Mouse (Mus musculus): Measurements from ENCODE around the gene Rps6kl1. TPM values are rescaled to one million over a fixed set of nuclear protein-coding genes. Genes with fewer than 3 reads are reported as not detected.

The Rps6kl1 gene
- total and polyA plus RNA-seq, 2 experiments from 2014 or later: 31.6 to 33.8 TPM

DNA sequence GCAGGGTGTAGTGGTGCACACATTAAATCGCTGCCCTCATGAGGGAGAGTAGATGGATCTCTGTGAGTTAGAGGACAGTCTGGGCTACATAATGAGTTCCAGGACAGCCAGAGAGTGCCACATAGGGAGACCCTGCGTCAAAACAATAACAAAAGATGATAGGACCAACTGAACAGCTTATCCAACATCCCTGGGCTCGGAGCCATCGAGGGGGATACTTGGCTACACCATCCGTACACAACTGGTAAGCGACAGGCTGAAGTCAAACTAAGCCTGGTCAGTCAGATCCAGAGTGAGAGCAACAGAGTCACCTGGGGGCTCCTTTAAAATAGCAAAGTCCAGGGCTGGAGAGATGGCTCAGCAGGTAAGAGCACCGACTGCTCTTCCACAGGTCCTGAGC is 55.2 kb downstream of the Rps6kl1 start:
- H3K4me3 ChIP-seq (ENCODE audit: low read depth, low read length): no peak overlapping the region
- H3K36me3 ChIP-seq (ENCODE audit: insufficient read depth): no peaks in the 10 kb centered on the region; the same call in 1 of the 2 replicates
- DNase-seq (no peak), ATAC-seq (no peak)
- H3K9me3 ChIP-seq (ENCODE audit: low read length): no peaks in the 10 kb centered on the region
- no peaks in the 10 kb centered on the region for H3K27me3 ChIP-seq (ENCODE audit: insufficient read depth, low read length)
- no peak for TF ChIP-seq CTCF (IDR thresholded peaks at IDR 0.05; ENCODE audit: low read depth)
- H3K9ac ChIP-seq: no peak overlapping the region
- WGBS: 82% methylated on average over 7 of the region's 7 CpGs
- no peak overlapping the region for H3K4me2 ChIP-seq (ENCODE audit: low read depth)
- no peak overlapping the region for H3K27ac ChIP-seq (ENCODE audit: low read depth, low read length)
- H3K4me1 ChIP-seq (ENCODE audit: insufficient read depth): no peaks in the 10 kb centered on the region

DNA sequence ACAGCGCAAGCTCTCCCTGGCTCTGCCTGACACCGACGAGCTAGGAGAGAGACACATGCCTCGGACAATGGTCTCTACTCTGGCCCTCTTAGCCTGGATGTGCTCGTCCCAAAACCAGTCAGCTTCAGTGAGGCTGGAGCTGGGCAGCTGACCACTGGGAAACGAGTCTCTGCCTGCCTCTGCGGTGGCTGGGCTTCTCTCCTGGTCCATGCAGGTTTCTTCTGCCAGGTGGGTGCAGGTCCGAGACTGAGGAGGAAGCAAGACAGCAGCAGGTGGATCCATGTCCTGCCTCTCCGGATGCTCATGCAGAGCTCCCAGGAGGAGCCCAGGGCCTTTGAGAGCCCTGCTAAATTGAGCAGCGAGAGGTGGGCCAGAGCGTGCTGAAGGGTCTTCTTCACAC is 55.9 kb downstream of the Rps6kl1 start:
- Histone ChIP-seq H3K27me3 (ENCODE audit: insufficient read depth, low read length) (no peaks in the 10 kb centered on the region), H3K4me1 (ENCODE audit: insufficient read depth) (no peaks in the 10 kb centered on the region), H3K27ac (ENCODE audit: low read depth, low read length) (no peak overlapping the region), H3K4me3 (ENCODE audit: low read depth, low read length) (no peak overlapping the region), H3K4me2 (ENCODE audit: low read depth) (no peak overlapping the region), H3K9me3 (ENCODE audit: low read length) (no peaks in the 10 kb centered on the region), H3K9ac (no peak overlapping the region), H3K36me3 (ENCODE audit: insufficient read depth) (peaks cover 3% of the 10 kb centered on the region; the same call in 1 of the 2 replicates)
- no peak for DNase-seq
- no peak for ATAC-seq
- WGBS: 87% methylated on average over 11 of the region's 11 CpGs
- no peak for TF ChIP-seq CTCF (IDR thresholded peaks at IDR 0.05; ENCODE audit: low read depth)

DNA sequence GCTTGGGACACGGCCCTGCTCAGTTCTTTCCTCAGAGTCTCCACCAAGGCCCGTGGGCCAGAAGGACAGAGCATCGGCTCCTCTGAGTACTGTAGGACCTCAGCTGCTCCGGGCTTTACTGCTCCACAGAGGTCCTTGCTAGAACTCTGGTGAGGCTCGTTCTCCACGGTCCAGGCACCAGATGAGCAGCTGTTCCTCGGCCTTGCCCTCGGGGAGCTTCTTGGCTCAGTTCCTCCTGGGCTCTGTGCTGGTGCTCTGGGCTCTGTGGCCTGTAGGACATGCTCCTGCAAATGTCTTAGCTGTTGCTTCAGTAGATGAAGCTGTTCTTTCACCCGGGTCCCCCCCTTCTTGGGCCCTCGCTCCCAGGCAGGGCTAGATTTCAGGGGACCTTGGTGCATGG is 56.4 kb downstream of the Rps6kl1 start:
- Histone ChIP-seq H3K9ac (no peak overlapping the region), H3K36me3 (ENCODE audit: insufficient read depth) (peaks cover 3% of the 10 kb centered on the region; the same call in 1 of the 2 replicates), H3K27me3 (ENCODE audit: insufficient read depth, low read length) (no peaks in the 10 kb centered on the region), H3K27ac (ENCODE audit: low read depth, low read length) (no peak overlapping the region), H3K9me3 (ENCODE audit: low read length) (no peaks in the 10 kb centered on the region), H3K4me1 (ENCODE audit: insufficient read depth) (no peaks in the 10 kb centered on the region), H3K4me2 (ENCODE audit: low read depth) (no peak overlapping the region), H3K4me3 (ENCODE audit: low read depth, low read length) (no peak overlapping the region)
- 85% methylated on average over 10 of the region's 10 CpGs for WGBS
- TF ChIP-seq CTCF (IDR thresholded peaks at IDR 0.05; ENCODE audit: low read depth): no peak
- ATAC-seq (no peak), DNase-seq (no peak)

DNA sequence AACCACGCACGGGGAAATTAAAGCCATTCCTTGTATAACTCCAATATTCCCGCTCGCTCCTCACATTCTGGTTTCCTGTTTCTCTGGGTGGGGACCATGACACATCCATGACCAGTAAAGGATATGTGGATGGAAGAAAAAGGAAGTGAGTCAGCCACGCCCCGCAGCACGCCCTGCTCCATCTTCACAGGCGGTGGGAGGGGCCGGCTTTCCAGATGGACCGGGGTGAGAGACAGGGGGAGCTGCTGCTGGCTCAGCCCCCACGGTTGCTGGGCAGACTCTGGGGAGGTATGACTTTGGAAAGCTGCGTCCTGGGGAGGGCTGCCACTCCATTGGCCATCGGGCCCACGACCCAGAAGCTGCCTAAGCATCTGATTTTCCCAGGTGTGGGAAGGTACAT is 57.1 kb downstream of the Rps6kl1 start:
- 44% methylated on average over 14 of the region's 14 CpGs for WGBS
- DNase-seq: no peak

DNA sequence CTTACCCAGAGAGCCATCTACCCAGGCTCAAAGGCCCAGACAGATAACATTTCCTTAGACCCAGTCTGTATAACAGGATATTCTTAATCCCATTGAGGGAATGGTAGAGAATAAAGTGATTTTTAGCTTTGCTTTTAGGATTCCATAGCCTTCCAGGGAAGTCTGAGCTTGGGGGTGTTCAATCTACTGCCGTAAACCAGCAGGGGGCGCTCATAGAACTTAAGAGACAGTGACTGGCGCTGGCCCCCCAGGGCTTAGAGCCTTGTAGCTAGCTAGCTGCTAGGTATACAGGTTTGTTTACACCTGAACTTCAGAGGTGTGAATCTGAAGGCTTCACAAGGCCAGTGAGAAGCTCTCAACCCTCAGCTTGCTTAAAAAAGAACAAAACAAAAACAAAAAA is 58.9 kb downstream of the Rps6kl1 start:
- no peak; the same call in 1 of the 2 replicates for ATAC-seq
- H3K9ac ChIP-seq: no peak overlapping the region
- no peaks in the 10 kb centered on the region for H3K4me1 ChIP-seq (ENCODE audit: insufficient read depth)
- DNase-seq: peak; percentile 68
- H3K4me3 ChIP-seq (ENCODE audit: low read depth, low read length): no peak overlapping the region
- no peaks in the 10 kb centered on the region for H3K27me3 ChIP-seq (ENCODE audit: insufficient read depth, low read length)
- TF ChIP-seq CTCF (IDR thresholded peaks at IDR 0.05; ENCODE audit: low read depth): peak; percentile 64
- peaks cover 23% of the 10 kb centered on the region for H3K36me3 ChIP-seq (ENCODE audit: insufficient read depth)
- no peak overlapping the region for H3K27ac ChIP-seq (ENCODE audit: low read depth, low read length)
- H3K9me3 ChIP-seq (ENCODE audit: low read length): no peaks in the 10 kb centered on the region
- H3K4me2 ChIP-seq (ENCODE audit: low read depth): no peak overlapping the region
- 13% methylated on average over 3 of the region's 3 CpGs for WGBS

More for the DNA sequence above, 57.1 kb downstream of the Rps6kl1 start:
- no peak overlapping the region for H3K4me2 ChIP-seq (ENCODE audit: low read depth)
- no peaks in the 10 kb centered on the region for H3K4me1 ChIP-seq (ENCODE audit: insufficient read depth)
- no peak overlapping the region for H3K27ac ChIP-seq (ENCODE audit: low read depth, low read length)
- no peaks in the 10 kb centered on the region for H3K9me3 ChIP-seq (ENCODE audit: low read length)
- no peak overlapping the region for H3K4me3 ChIP-seq (ENCODE audit: low read depth, low read length)
- peaks cover 9% of the 10 kb centered on the region for H3K36me3 ChIP-seq (ENCODE audit: insufficient read depth)
- no peaks in the 10 kb centered on the region for H3K27me3 ChIP-seq (ENCODE audit: insufficient read depth, low read length)
- TF ChIP-seq CTCF (IDR thresholded peaks at IDR 0.05; ENCODE audit: low read depth): no peak
- ATAC-seq: 0 out of 2 replicates have a peak, but pooled peaks have one; percentile 36
- no peak overlapping the region for H3K9ac ChIP-seq

DNA sequence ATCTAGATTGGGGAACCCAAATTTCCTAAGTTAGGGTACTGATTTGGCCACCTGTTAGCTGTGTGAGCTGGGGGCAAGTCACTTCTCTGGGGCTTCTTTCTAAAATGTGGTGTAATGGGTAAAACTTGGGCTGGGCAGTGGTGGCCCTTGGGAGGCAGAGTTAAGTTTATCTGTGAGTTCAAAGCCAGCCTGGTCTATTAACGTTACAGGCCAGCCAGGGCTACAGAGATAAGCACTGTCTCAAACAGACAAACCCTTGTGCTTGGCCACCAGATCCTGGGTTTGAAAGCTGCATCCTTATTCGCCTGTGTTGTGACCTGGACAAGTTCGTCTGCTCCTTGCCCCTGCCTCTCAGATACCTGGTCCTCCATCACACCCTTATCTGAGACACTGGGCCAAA is 59.9 kb downstream of the Rps6kl1 start:
- no peak overlapping the region for H3K4me3 ChIP-seq (ENCODE audit: low read depth, low read length)
- WGBS: 88% methylated on average over 3 of the region's 3 CpGs
- ATAC-seq (no peak), DNase-seq (no peak)
- no peak overlapping the region for H3K27ac ChIP-seq (ENCODE audit: low read depth, low read length)
- H3K4me1 ChIP-seq (ENCODE audit: insufficient read depth): no peaks in the 10 kb centered on the region
- peaks cover 25% of the 10 kb centered on the region for H3K36me3 ChIP-seq (ENCODE audit: insufficient read depth)
- H3K9me3 ChIP-seq (ENCODE audit: low read length): no peaks in the 10 kb centered on the region
- no peak for TF ChIP-seq CTCF (IDR thresholded peaks at IDR 0.05; ENCODE audit: low read depth)
- no peak overlapping the region for H3K4me2 ChIP-seq (ENCODE audit: low read depth)
- no peaks in the 10 kb centered on the region for H3K27me3 ChIP-seq (ENCODE audit: insufficient read depth, low read length)
- no peak overlapping the region for H3K9ac ChIP-seq

DNA sequence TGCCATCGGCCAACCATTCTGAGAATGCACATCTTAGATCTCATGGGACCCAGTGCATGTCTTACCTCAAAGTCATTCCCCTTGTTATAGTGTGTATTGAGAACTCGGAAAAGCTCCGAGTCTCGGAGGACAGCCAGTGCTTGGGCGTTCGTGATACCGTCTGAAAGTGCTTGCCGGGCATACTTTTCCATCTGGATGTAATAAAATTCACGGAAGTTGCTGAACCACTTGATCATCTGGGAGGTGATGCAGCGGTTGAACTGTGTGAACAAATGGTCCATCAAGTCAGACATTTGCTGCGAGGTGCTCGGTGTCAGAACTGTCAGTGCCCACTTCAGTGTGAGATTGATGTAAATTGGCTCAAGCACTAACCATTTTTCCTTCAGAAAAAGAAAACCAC is 63.2 kb downstream of the Rps6kl1 start:
- H3K4me2 ChIP-seq (ENCODE audit: low read depth): no peak overlapping the region
- peaks cover 25% of the 10 kb centered on the region for H3K36me3 ChIP-seq (ENCODE audit: insufficient read depth)
- ATAC-seq (no peak), DNase-seq (no peak)
- no peak overlapping the region for H3K27ac ChIP-seq (ENCODE audit: low read depth, low read length)
- no peaks in the 10 kb centered on the region for H3K9me3 ChIP-seq (ENCODE audit: low read length)
- H3K27me3 ChIP-seq (ENCODE audit: insufficient read depth, low read length): no peaks in the 10 kb centered on the region
- no peak overlapping the region for H3K9ac ChIP-seq
- WGBS: 97% methylated on average over 12 of the region's 12 CpGs
- no peak overlapping the region for H3K4me3 ChIP-seq (ENCODE audit: low read depth, low read length)
- TF ChIP-seq CTCF (IDR thresholded peaks at IDR 0.05; ENCODE audit: low read depth): no peak
- no peaks in the 10 kb centered on the region for H3K4me1 ChIP-seq (ENCODE audit: insufficient read depth)

Other genes with a start within 250 kb of the Rps6kl1 start
- 38.6 and 44.5 TPM in 2 replicates for gene Fcf1, start 180.4 kb downstream of the Rps6kl1 start, total RNA-seq (2014; rRNA removed)
- 92.9 and 112 TPM in 2 replicates for gene Fcf1, start 180.4 kb downstream of the Rps6kl1 start, polyA plus RNA-seq (2015; fragmentation: Nextera tagmentation; extraction: Ambion mirVana)
- gene Arel1, start 180.4 kb downstream of the Rps6kl1 start, total RNA-seq (2014; rRNA removed): 81.6 and 96.9 TPM in 2 replicates
- 26.5 and 32.8 TPM in 2 replicates for gene Arel1, start 180.4 kb downstream of the Rps6kl1 start, polyA plus RNA-seq (2015; fragmentation: Nextera tagmentation; extraction: Ambion mirVana)
- 51.2 and 59.6 TPM in 2 replicates for gene Ylpm1, start 154.9 kb downstream of the Rps6kl1 start, total RNA-seq (2014; rRNA removed)
- gene Ylpm1, start 154.9 kb downstream of the Rps6kl1 start, polyA plus RNA-seq (2015; fragmentation: Nextera tagmentation; extraction: Ambion mirVana): 17.3 and 23.4 TPM in 2 replicates
- 0.23 and 1.4 TPM in 2 replicates for gene Prox2, start 40.5 kb downstream of the Rps6kl1 start, total RNA-seq (2014; rRNA removed)
- gene Prox2, start 40.5 kb downstream of the Rps6kl1 start, polyA plus RNA-seq (2015; fragmentation: Nextera tagmentation; extraction: Ambion mirVana): 0.84 and 1.4 TPM in 2 replicates
- 109 and 121 TPM in 2 replicates for gene Dlst, start 40.4 kb downstream of the Rps6kl1 start, total RNA-seq (2014; rRNA removed)
- gene Dlst, start 40.4 kb downstream of the Rps6kl1 start, polyA plus RNA-seq (2015; fragmentation: Nextera tagmentation; extraction: Ambion mirVana): 80.8 and 92.8 TPM in 2 replicates
- 5.3 and 7.8 TPM in 2 replicates for gene Pgf, start 26.5 kb upstream of the Rps6kl1 start, total RNA-seq (2014; rRNA removed)
- gene Pgf, start 26.5 kb upstream of the Rps6kl1 start, polyA plus RNA-seq (2015; fragmentation: Nextera tagmentation; extraction: Ambion mirVana): 7.6 and 8.9 TPM in 2 replicates
- 65.5 and 69.0 TPM in 2 replicates for gene Eif2b2, start 68.2 kb upstream of the Rps6kl1 start, total RNA-seq (2014; rRNA removed)
- gene Eif2b2, start 68.2 kb upstream of the Rps6kl1 start, polyA plus RNA-seq (2015; fragmentation: Nextera tagmentation; extraction: Ambion mirVana): 78.3 and 86.9 TPM in 2 replicates
- gene Mlh3, start 119.3 kb upstream of the Rps6kl1 start, total RNA-seq (2014; rRNA removed): 9.2 and 10.5 TPM in 2 replicates
- 4.3 and 5.8 TPM in 2 replicates for gene Mlh3, start 119.3 kb upstream of the Rps6kl1 start, polyA plus RNA-seq (2015; fragmentation: Nextera tagmentation; extraction: Ambion mirVana)
- gene Acyp1, start 137.2 kb upstream of the Rps6kl1 start, total RNA-seq (2014; rRNA removed): 24.5 and 39.6 TPM in 2 replicates
- gene Acyp1, start 137.2 kb upstream of the Rps6kl1 start, polyA plus RNA-seq (2015; fragmentation: Nextera tagmentation; extraction: Ambion mirVana): 44.4 and 50.7 TPM in 2 replicates
- gene Zc2hc1c, start 137.3 kb upstream of the Rps6kl1 start, total RNA-seq (2014; rRNA removed): 0.69 and 1.3 TPM in 2 replicates
- gene Zc2hc1c, start 137.3 kb upstream of the Rps6kl1 start, polyA plus RNA-seq (2015; fragmentation: Nextera tagmentation; extraction: Ambion mirVana): 0.75 and 1.1 TPM in 2 replicates
- gene Nek9, start 188.1 kb upstream of the Rps6kl1 start, total RNA-seq (2014; rRNA removed): 19.0 and 23.2 TPM in 2 replicates
- gene Nek9, start 188.1 kb upstream of the Rps6kl1 start, polyA plus RNA-seq (2015; fragmentation: Nextera tagmentation; extraction: Ambion mirVana): 6.6 and 8.5 TPM in 2 replicates
- 45.0 and 59.2 TPM in 2 replicates for gene Tmed10, start 223.6 kb upstream of the Rps6kl1 start, total RNA-seq (2014; rRNA removed)
- 147 and 167 TPM in 2 replicates for gene Tmed10, start 223.6 kb upstream of the Rps6kl1 start, polyA plus RNA-seq (2015; fragmentation: Nextera tagmentation; extraction: Ambion mirVana)